Mouse (Mus musculus): ENCODE measurements around the gene Sh3bp5. TPM values are rescaled to one million over a fixed set of nuclear protein-coding genes. Genes with fewer than 3 reads are reported as not detected.

Gene Sh3bp5
- 78.9 TPM for polyA plus RNA-seq (2017; shearing (Covaris generic))

DNA sequence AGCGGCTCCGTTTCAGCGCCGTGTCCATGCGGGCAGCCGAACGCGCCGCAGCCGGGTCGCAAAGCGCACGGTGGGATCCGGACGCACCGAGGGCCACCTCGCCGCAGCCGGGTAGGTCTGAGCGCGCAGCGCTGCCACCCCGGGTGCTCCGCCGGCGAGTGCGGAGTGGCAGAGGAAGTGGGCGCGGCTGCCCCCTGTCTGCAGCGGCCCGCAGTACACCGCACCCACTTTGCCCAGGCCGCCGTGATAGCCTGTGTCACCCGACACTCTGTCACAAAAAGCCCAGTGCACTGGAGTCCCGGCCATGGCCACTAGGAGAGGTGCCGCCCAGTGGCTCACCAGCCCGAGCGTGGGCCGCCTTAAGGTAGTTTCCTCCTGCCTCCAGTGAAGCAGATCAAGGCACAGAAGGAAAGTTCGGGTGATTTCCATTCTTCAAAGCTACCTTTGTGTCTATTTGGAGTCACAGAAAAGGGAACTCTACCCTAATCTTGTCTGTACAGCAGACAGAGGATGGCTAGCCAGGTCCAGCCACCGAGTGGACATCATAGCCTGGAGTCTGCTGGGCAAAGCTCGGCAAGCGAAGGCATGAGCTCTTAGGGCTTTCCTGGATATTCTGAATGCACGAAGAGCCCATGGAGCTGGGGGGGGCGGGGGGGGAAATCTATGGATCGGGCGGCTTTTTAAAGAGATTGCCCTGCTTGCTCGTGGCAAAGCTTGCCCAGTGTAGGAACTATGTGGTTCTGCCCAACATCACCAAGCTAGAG is at the start of gene Sh3bp5:
Gene Sh3bp5, minus strand, starts transcription at position 149 of the 764 bp plus-strand sequence.

DNA sequence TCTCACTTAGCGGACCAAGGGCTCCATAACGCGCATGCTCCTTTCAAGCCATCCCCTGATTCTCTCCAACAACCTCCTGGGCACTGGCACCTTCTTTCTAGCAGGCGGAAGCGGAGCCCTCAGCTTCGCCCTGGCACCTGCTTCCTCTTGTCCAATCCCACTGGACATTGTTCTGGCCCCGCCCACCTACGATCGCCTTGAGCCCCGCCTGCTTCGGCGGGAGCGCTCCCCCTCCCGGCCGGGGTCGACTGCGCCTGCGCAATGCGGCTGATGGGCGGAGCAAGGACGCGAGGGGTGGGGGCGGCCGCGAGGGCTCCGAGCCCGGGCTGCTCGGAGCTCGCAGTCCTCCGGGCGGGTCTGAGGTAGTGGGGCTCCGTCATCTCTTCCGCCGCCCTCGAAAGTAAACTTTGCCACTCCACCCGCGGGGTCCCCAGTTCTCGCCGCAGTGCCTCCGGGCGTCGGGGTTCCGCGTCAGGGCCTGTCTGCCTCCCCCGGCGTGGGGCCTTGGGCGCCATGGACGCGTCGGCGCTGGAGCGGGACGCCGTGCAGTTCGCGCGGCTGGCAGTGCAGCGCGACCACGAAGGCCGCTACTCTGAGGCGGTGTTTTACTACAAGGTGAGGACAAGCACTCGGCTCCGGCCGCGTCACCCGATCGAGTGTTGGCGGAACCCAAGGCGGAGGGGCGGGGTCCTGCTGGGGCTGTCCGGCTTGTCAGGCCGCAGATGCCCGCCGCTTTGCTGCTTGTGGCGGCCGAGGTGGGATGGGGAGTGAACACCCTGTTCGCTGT is 99.3 kb downstream of the Sh3bp5 start, which contains the start of gene Capn7:
Gene Capn7, plus strand, starts transcription at position 270 of the 787 bp plus-strand sequence.

DNA sequence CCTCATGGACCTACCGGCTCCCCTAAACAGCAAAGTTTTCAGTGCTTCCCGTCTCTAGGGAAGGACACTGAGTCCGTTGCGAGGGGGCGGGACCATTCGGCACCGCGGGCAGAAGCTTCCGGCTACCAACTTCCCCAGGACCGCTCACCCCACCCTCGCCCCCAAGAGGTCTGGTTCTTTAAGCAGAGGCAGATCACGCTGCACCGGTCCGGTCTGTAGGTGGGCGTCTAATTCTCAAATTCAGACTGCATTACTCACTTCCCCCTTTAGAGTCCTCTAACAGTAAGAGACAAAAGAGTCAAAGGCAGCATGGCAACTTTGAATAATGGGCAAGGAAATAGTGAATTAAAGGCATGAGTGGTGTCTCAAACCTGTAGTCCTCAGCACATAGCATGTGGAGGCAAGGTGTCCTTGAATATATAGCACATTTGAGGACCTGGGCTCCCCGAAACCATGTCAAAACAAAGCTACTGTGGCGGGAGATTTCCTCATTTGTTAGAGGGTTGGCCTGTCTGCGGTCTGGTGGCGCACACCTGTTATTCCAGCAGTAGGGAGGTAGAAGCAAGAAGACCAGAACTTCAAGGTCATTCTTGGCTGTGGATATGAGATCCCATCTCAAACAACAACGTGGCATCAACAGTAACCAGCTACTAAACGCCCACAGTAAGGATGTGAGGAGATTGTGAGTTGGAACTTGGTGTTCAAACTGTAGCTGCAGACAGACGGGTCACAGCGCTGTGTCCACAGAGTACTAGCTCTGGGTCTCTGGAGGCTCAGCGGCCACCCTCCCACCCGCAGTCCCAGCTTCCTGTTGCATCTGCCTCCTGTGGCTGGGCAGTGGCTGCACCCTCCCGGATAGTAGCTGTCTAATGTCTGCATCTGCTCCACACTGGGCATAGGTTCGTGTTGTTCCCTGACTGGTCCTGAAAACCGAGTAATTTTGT is 111.8 kb downstream of the Sh3bp5 start, which contains the start of gene Dnah1:
Gene Dnah1, minus strand, starts transcription at position 48 of the 944 bp plus-strand sequence.

Other genes with a start within 250 kb of the Sh3bp5 start
- gene Tnnc1, start 227.8 kb downstream of the Sh3bp5 start, polyA plus RNA-seq (2017; shearing (Covaris generic)), result not detected
- gene Nisch, start 219.1 kb downstream of the Sh3bp5 start, polyA plus RNA-seq (2017; shearing (Covaris generic)), result 247 TPM
- gene Sema3g, start 218.2 kb downstream of the Sh3bp5 start, polyA plus RNA-seq (2017; shearing (Covaris generic)), result not detected
- 18.3 TPM for gene Phf7, start 184.8 kb downstream of the Sh3bp5 start, polyA plus RNA-seq (2017; shearing (Covaris generic))
- gene Bap1, start 184.6 kb downstream of the Sh3bp5 start, polyA plus RNA-seq (2017; shearing (Covaris generic)), result 91.6 TPM
- gene Dnah1, start 112.2 kb downstream of the Sh3bp5 start, polyA plus RNA-seq (2017; shearing (Covaris generic)), result 0.02 TPM
- 59.0 TPM for gene Capn7, start 99.4 kb downstream of the Sh3bp5 start, polyA plus RNA-seq (2017; shearing (Covaris generic))
- 36.0 TPM for gene Eaf1, start 58.3 kb upstream of the Sh3bp5 start, polyA plus RNA-seq (2017; shearing (Covaris generic))
- gene Mettl6, start 59.0 kb upstream of the Sh3bp5 start, polyA plus RNA-seq (2017; shearing (Covaris generic)), result 55.0 TPM
- 17.5 TPM for gene Colq, start 155.3 kb upstream of the Sh3bp5 start, polyA plus RNA-seq (2017; shearing (Covaris generic))
- gene Gm49387, start 204.8 kb upstream of the Sh3bp5 start, polyA plus RNA-seq (2017; shearing (Covaris generic)), result not detected
- 23.7 TPM for gene Btd, start 204.9 kb upstream of the Sh3bp5 start, polyA plus RNA-seq (2017; shearing (Covaris generic))
- gene Hacl1, start 205.2 kb upstream of the Sh3bp5 start, polyA plus RNA-seq (2017; shearing (Covaris generic)), result 27.0 TPM